Mouse (Mus musculus) kidney, adult 2 months (tissue): Measurements from ENCODE around the gene Gsx1. TPM values are rescaled to one million over a fixed set of nuclear protein-coding genes. Genes with fewer than 3 reads are reported as not detected.
A peak's percentile ranks its signal among the peaks of the same experiment; 100 is the strongest.

Source experiments
- DNase-seq: peaks from one replicate; pipeline ENCODE4 v3.0.0; 2021
- H3K27ac ChIP-seq: fragments of 200-500 bp; 2 replicates; pipeline ENCODE4 v1.5.1; 2012; ENCODE audit warnings: low read depth, low read length, control low read depth, inconsistent platforms; ENCODE audit not compliant: insufficient read depth
- H3K27me3 ChIP-seq: fragments of 200-500 bp; replicated peaks from 2 replicates; pipeline ENCODE4 v1.6.1; 2012; ENCODE audit warnings: mild to moderate bottlenecking, moderate library complexity, low read length, inconsistent platforms; ENCODE audit not compliant: control insufficient read depth, insufficient read depth
- H3K36me3 ChIP-seq: fragments of 200-500 bp; 2 replicates; pipeline ENCODE4 v1.6.1; 2012; ENCODE audit warnings: mild to moderate bottlenecking, moderate library complexity, low read length, inconsistent platforms; ENCODE audit not compliant: control insufficient read depth, insufficient read depth
- H3K4me1 ChIP-seq: fragments of 200-500 bp; 2 replicates; pipeline ENCODE4 v1.6.1; 2011; ENCODE audit warnings: low read length; ENCODE audit not compliant: control insufficient read depth, insufficient read depth
- H3K4me3 ChIP-seq: fragments of 200-500 bp; 2 replicates; pipeline ENCODE4 v1.5.1; 2011; ENCODE audit warnings: mild to moderate bottlenecking, low read depth, low read length, control low read depth; ENCODE audit not compliant: insufficient read depth
- CTCF ChIP-seq: fragments of 200-500 bp; conservative IDR thresholded peaks from 2 replicates; pipeline ENCODE4 v1.5.1; 2011; ENCODE audit warnings: low read depth, mild to moderate bottlenecking, control low read depth, low read length, moderate library complexity, mixed read lengths; ENCODE audit not compliant: insufficient read depth, insufficient read length
- POLR2A ChIP-seq: fragments of 200-500 bp; IDR thresholded peaks from one replicate; pipeline ENCODE4 v1.6.1; 2011; ENCODE audit warnings: low read depth, low read length, control low read depth
- WGBS: fragments of 180-500 bp; shearing (Covaris S2); methylation state at CpG from one replicate; pipeline ENCODE4 v1.1.7; 2018; 5-methylcytosine and 5-hydroxymethylcytosine counted together
- polyA plus RNA-seq: library from polyadenylated mRNA; depleted of rRNA; stranded (reverse); fragments of >200 nt; gene quantifications from 2 replicates; pipeline ENCODE4 v1.2.3, GENCODE M21; 2012

Gsx1 gene
- polyA plus RNA-seq, 1 experiment, result not detected

DNA sequence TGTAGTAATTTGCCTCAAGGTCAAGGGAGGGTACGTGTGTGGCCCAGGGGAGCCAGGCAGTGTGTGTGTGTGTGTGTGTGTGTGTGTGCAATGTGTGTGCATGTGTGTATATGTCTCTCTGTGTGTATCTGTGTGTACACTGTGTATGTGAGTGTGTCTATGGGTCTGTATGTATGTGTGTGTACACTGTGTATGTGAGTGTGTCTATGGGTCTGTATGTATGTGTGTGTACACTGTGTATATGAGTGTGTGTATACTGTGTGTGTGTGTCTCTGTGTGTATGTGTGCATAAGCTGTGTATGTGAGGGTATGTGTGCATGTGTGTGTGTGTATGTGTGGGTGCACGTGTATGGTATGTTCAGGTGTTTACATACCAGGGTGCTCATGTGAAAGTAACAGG is 28.7 kb upstream of the Gsx1 start:
- TF ChIP-seq CTCF, result no peak
- TF ChIP-seq POLR2A, result no peak
- no peak for DNase-seq
- Histone ChIP-seq H3K27me3 (no peaks in the 10 kb centered on the region), H3K4me1 (no peaks in the 10 kb centered on the region), H3K4me3 (no peak overlapping the region), H3K36me3 (no peaks in the 10 kb centered on the region), H3K27ac (no peak overlapping the region)
- 93% methylated on average over 2 of the region's 2 CpGs for WGBS

DNA sequence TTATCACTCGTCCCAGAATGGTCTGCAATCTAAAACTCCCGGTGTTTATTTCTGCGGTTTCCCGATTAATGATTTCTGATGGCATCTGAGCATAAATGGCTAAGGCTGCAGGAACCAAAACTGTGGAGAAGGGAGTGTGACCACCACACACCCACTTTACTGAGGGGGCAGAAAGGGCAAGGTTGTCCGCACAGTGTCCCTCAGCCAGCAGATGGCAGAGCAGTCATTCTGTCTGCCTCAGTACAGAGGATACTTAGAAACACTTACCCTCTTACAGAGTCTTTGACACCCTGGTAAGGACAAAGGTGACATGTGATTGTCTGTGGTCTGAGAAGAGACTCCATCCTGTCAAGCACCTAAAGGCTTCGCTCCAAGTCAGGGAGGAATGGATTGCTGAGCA is 23.4 kb upstream of the Gsx1 start:
- DNase-seq, result no peak
- no peaks in the 10 kb centered on the region for H3K4me1 ChIP-seq
- H3K36me3 ChIP-seq, result no peaks in the 10 kb centered on the region
- H3K27ac ChIP-seq, result no peak overlapping the region
- H3K27me3 ChIP-seq, result no peaks in the 10 kb centered on the region
- H3K4me3 ChIP-seq, result no peak overlapping the region
- TF ChIP-seq CTCF, result peak; percentile 53
- TF ChIP-seq POLR2A, result no peak
- 75% methylated on average over 6 of the region's 6 CpGs for whole genome bisulfite sequencing

DNA sequence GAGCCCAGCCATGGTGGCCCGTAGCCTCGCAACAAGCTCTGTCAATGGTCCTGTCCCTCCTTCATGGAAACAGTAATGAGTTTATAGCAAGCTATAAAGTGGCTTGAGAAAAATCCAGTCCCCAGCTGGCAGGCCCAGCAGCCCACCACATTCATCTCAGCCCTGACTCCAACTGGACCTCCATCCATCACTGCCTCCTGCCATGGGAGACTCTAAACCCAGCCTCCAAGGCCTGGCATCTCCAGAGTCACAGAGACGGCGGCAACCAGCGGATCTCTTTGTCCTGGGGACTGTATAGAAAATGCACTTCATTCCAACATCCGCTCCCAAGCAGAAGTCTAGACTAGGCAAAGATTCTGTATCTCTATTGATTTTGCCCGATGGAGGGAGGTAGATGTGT is 18.4 kb upstream of the Gsx1 start:
- no peak for DNase-seq
- WGBS, result 66% methylated on average over 7 of the region's 7 CpGs
- H3K4me3 ChIP-seq, result no peak overlapping the region
- no peaks in the 10 kb centered on the region for H3K36me3 ChIP-seq
- TF ChIP-seq POLR2A (no peak), CTCF (no peak)
- H3K4me1 ChIP-seq, result no peaks in the 10 kb centered on the region
- H3K27me3 ChIP-seq, result no peaks in the 10 kb centered on the region
- H3K27ac ChIP-seq, result no peak overlapping the region

DNA sequence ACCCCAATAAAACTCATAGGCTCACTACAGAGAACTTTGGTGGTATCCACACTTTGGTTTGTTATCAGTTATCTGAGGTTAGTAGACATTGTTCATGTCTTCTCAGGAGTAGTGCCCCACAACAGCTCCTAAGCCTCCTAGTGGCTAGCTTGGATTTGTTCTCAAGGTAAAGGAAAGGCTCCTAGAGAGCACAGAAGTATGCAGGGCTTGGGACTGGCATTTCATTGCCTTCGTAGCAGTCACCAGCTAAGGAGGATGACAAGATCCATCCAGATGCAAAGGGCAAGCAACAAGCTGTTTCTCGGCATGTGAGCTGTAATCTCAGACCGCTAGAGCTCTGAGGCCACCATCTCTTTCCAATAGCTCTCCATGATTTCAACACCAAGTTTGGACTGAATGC is 14.4 kb upstream of the Gsx1 start:
- no peak overlapping the region for H3K27ac ChIP-seq
- H3K4me3 ChIP-seq, result no peak overlapping the region
- H3K36me3 ChIP-seq, result no peaks in the 10 kb centered on the region
- TF ChIP-seq CTCF, result no peak
- no peak for TF ChIP-seq POLR2A
- WGBS, result 90% methylated on average over 3 of the region's 3 CpGs
- DNase-seq, result no peak
- no peaks in the 10 kb centered on the region for H3K4me1 ChIP-seq
- H3K27me3 ChIP-seq, result no peaks in the 10 kb centered on the region

DNA sequence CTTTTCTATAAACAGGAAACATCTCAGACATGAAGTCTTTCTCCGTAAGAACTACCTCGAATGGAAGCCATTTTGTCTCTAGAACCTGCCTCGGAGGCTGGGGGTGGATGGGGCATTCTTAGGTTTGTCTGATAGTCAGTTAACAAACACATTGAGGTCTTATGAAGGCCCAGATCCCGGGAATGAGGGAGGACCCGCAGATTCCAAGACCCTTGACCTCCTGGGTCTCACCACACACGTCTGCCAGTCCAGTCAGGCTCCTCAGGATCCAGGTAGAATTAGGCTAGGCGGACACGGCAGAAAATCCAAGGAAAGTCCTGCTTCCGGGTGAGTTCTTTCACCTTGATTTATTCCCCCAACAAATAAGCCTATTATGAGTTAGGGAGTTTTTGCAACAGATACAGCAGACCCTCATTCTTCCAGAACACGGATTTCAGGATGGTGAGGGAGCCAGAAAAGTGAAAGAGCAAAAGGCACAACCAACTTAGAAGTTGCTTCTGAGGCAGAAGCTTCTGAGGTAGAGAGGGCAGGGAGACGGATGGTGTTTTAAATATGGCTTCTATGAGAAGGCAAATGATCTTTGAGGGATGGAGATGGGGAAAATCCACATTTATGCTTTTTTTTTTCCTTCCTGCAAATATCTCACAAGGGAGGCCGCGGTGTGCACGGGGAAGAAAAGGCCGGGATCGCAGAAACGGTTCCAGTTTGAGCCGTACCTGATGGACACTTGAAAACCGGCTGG is 3.2 kb upstream of the Gsx1 start:
- no peaks in the 10 kb centered on the region for H3K36me3 ChIP-seq
- H3K27me3 ChIP-seq, result peaks cover 12% of the 10 kb centered on the region
- peaks cover 5% of the 10 kb centered on the region; the same call in 1 of the 2 replicates for H3K4me1 ChIP-seq
- 13% methylated on average over 18 of the region's 19 CpGs for WGBS
- no peak overlapping the region for H3K4me3 ChIP-seq
- no peak overlapping the region for H3K27ac ChIP-seq
- TF ChIP-seq CTCF, result no peak
- TF ChIP-seq POLR2A, result no peak
- no peak for DNase-seq

DNA sequence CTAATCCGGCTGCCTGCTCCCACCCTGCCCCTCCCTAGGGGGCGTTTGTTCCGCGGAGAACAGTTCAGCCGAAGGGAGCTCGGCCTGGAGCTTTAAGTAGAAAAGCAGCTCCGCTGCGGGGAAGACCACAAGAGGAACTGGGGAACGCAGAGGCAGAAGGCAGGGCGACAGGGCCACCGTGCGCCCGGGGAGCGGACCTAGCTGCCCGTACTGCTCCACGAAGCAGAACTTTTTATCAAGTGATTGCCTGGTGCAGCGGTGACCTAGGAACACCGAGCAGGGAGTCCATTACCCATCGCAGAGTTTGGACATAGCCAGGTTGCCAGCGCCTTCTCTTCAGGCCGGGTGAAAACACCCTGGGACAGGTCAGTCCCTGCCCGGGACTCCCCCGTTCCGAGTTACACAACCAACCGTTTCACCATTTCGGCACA is 2.5 kb upstream of the Gsx1 start:
- Histone ChIP-seq H3K36me3 (no peaks in the 10 kb centered on the region), H3K4me1 (peaks cover 5% of the 10 kb centered on the region; the same call in 1 of the 2 replicates), H3K4me3 (peak overlapping the region; percentile 1; the same call in 1 of the 2 replicates), H3K27me3 (peaks cover 12% of the 10 kb centered on the region), H3K27ac (no peak overlapping the region)
- 1% methylated on average over 26 of the region's 26 CpGs for WGBS
- TF ChIP-seq POLR2A (no peak), CTCF (no peak)
- DNase-seq, result peak; percentile 10

DNA sequence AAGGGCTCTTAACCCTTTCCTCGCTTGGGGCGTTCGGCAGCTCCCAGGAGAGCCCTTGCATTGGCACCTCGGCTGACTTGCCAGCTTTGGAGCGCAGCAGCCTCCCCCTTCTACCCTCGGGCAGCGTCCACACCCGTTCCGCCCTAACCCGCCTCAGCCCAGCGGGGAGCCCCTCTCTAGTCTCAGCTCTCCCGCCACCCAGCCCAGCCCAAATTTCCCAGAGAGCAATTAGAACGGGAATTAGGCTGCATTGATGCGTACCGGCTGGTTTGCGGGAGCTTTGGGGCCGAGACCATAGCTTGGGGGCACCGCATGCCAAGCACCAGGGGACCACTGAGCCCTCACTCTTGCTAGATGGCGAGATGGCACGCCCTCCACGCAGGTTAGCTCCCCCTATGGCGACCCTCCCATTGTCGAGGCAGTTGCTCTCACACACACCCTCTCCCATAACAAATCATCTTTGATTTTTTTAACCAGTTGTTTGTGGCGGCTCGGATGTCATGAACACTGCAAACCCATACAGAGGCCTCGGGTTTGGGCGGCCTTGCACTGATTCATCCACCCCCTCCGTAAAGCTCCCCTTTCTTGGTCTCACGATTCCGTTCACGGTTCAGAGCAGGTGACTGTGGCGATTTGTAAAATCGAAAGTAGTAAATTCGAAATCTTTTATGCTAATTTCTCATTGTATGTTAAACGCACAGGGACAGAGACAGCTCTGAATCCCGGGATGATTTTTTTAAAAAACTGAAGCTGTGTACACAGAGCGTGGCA is 1.5 kb upstream of the Gsx1 start:
- H3K27me3 ChIP-seq, result peaks cover 12% of the 10 kb centered on the region
- H3K4me3 ChIP-seq, result peak overlapping the region; percentile 48
- DNase-seq, result peak; percentile 4
- H3K36me3 ChIP-seq, result no peaks in the 10 kb centered on the region
- no peak overlapping the region for H3K27ac ChIP-seq
- 1% methylated on average over 37 of the region's 37 CpGs for WGBS
- no peak for TF ChIP-seq POLR2A
- TF ChIP-seq CTCF, result no peak
- peaks cover 5% of the 10 kb centered on the region; the same call in 1 of the 2 replicates for H3K4me1 ChIP-seq
